In genomic region chr19:18630221-18631119, GRCm38 (mm10) we compare ENCODE assay signal across 7 mouse cellular contexts. TPM values are rescaled to one million over a fixed set of nuclear protein-coding genes. Genes with fewer than 3 reads are reported as not detected.
DNase-seq lines count a peak whose midpoint lies in the region; ATAC-seq and TF ChIP-seq lines count a peak whose summit lies in the region.

No protein-coding gene starts in this region.

- 7% methylated on average over 17 of the region's 17 CpGs for WGBS in forebrain, postnatal 0 days
- WGBS in intestine, postnatal 0 days: 12% methylated on average over 17 of the region's 17 CpGs
- WGBS in lung, embryonic 14.5 days: 7% methylated on average over 17 of the region's 17 CpGs

- dilution Hi-C loops in CH12.LX (cut with MboI; ENCODE audit: extremely low pct_ligation_motif_present, extremely low pct_unique_long_range_greater_than_20kb, low sequenced_read_pairs): no loop called here

- no peak overlapping the region for H3K27ac ChIP-seq in CH12.LX (ENCODE audit: insufficient read depth, low read depth)
- H3K27ac ChIP-seq in forebrain, postnatal 0 days (ENCODE audit: low read depth, low read length): no peak overlapping the region
- peak overlapping the region; percentile 98 for H3K27ac ChIP-seq in intestine, postnatal 0 days (ENCODE audit: low read depth, low read length)
- H3K27ac ChIP-seq in lung, embryonic 14.5 days (ENCODE audit: low read depth): peak overlapping the region; percentile 88; the same call in 1 of the 2 replicates

- peak overlapping the region; percentile 72 for H3K9ac ChIP-seq in CH12.LX (ENCODE audit: insufficient read depth, low read depth)
- H3K9ac ChIP-seq in forebrain, postnatal 0 days: no peak overlapping the region
- H3K9ac ChIP-seq in intestine, postnatal 0 days (ENCODE audit: low read depth, low read length): peak overlapping the region; percentile 93
- peak overlapping the region; percentile 73 for H3K9ac ChIP-seq in lung, embryonic 14.5 days

- TF ChIP-seq EP300 in CH12.LX (IDR thresholded peaks at IDR 0.05; ENCODE audit: low read length): no peak

- peaks cover 0 to 5% of the 10 kb centered on the region in 2 experiments for H3K36me3 ChIP-seq in CH12.LX (replicated peaks in 1 of 2; ENCODE audit: control insufficient read depth in 1 of 2, insufficient read depth in 1 of 2, low read length in 1 of 2)
- no peaks in the 10 kb centered on the region for H3K36me3 ChIP-seq in forebrain, postnatal 0 days (ENCODE audit: insufficient read depth)
- no peaks in the 10 kb centered on the region for H3K36me3 ChIP-seq in intestine, postnatal 0 days (ENCODE audit: control insufficient read depth, insufficient read depth)
- no peaks in the 10 kb centered on the region for H3K36me3 ChIP-seq in lung, embryonic 14.5 days (ENCODE audit: insufficient read depth)

- no peak for TF ChIP-seq POLR2A in CH12.LX (IDR thresholded peaks at IDR 0.05; ENCODE audit: low read depth, low read length)

- no peak for TF ChIP-seq RAD21 in CH12.LX (IDR thresholded peaks at IDR 0.05; ENCODE audit: low read depth, low read length)

- peak overlapping the region; percentile 94 for H3K4me2 ChIP-seq in CH12.LX (ENCODE audit: insufficient read depth, low read depth, poor library complexity, severe bottlenecking)
- H3K4me2 ChIP-seq in forebrain, postnatal 0 days (ENCODE audit: low read depth): peak overlapping the region; percentile 96
- H3K4me2 ChIP-seq in intestine, postnatal 0 days (replicated peaks; ENCODE audit: low read depth): peak overlapping the region; percentile 64
- H3K4me2 ChIP-seq in lung, embryonic 14.5 days: peak overlapping the region; percentile 67

- DNase-seq in CH12.LX (ENCODE audit: extremely low read depth) (peak; percentile 51), MEL-GATA-1-ER (ENCODE audit: extremely low read depth, low read depth) (peak; percentile 39)
- DNase-seq in forebrain, postnatal 0 days: no peak
- DNase-seq in lung, embryonic 14.5 days: peak; percentile 74
- no peak for DNase-seq in cerebellum, postnatal 36 days

- peaks cover 2 to 42% of the 10 kb centered on the region in 2 experiments; a peak in 3 of 4 replicates for H3K4me1 ChIP-seq in CH12.LX (ENCODE audit: control insufficient read depth in 1 of 2, insufficient read depth in 2 of 2)
- no peaks in the 10 kb centered on the region for H3K4me1 ChIP-seq in forebrain, postnatal 0 days (ENCODE audit: insufficient read depth)
- no peaks in the 10 kb centered on the region for H3K4me1 ChIP-seq in intestine, postnatal 0 days (replicated peaks; ENCODE audit: control insufficient read depth, insufficient read depth, low read length)
- no peaks in the 10 kb centered on the region; the same call in 1 of the 2 replicates for H3K4me1 ChIP-seq in lung, embryonic 14.5 days (ENCODE audit: insufficient read depth)

- no peak for TF ChIP-seq CTCF in CH12.LX (conservative IDR thresholded peaks at IDR 0.05 in 1 of 2, IDR thresholded peaks at IDR 0.05 in 1 of 2; ENCODE audit: low read depth in 2 of 2, low read length in 2 of 2)
- TF ChIP-seq CTCF in forebrain, postnatal 0 days (IDR thresholded peaks at IDR 0.05; ENCODE audit: low read depth): no peak
- TF ChIP-seq CTCF in intestine, postnatal 0 days (IDR thresholded peaks at IDR 0.05; ENCODE audit: low read depth): no peak
- TF ChIP-seq CTCF in lung, embryonic 14.5 days (IDR thresholded peaks at IDR 0.05; ENCODE audit: low read depth): no peak

- H3K4me3 ChIP-seq in CH12.LX (replicated peaks in 1 of 3; ENCODE audit: low read depth in 2 of 3, low read length in 2 of 3, poor library complexity in 1 of 3): peak overlapping the region; percentile 88 to 95 (median 93)
- peak overlapping the region; percentile 75 for H3K4me3 ChIP-seq in forebrain, postnatal 0 days (ENCODE audit: low read depth, low read length)
- peak overlapping the region; percentile 96 for H3K4me3 ChIP-seq in intestine, postnatal 0 days (ENCODE audit: low read depth, low read length)
- peak overlapping the region; percentile 84 for H3K4me3 ChIP-seq in lung, embryonic 14.5 days (ENCODE audit: low read depth, low read length)

- ATAC-seq in forebrain, postnatal 0 days: no peak
- ATAC-seq in intestine, postnatal 0 days: no peak
- no peak for ATAC-seq in lung, embryonic 14.5 days (ENCODE audit: insufficient read depth)
- peak; percentile 29; the same call in 1 of the 2 replicates for ATAC-seq in neutrophil, adult 5-6 weeks (ENCODE audit: extremely low read depth, insufficient number of reproducible peaks, low FRiP score, poor library complexity, severe bottlenecking)

- H3K79me2 ChIP-seq in CH12.LX (replicated peaks; ENCODE audit: control insufficient read depth, extremely low read depth, insufficient read depth, poor library complexity, severe bottlenecking): peaks cover 33% of the 10 kb centered on the region

- in situ Hi-C loops in CH12.LX (cut with MboI; ENCODE audit: low pct_ligation_motif_present, low pct_unique_long_range_greater_than_20kb, low sequenced_read_pairs): no loop called here

- no peaks in the 10 kb centered on the region for H3K27me3 ChIP-seq in CH12.LX (replicated peaks)
- H3K27me3 ChIP-seq in forebrain, postnatal 0 days (ENCODE audit: insufficient read depth, low read length): no peaks in the 10 kb centered on the region
- no peaks in the 10 kb centered on the region for H3K27me3 ChIP-seq in intestine, postnatal 0 days (replicated peaks; ENCODE audit: control insufficient read depth, insufficient read depth, low read length)
- no peaks in the 10 kb centered on the region for H3K27me3 ChIP-seq in lung, embryonic 14.5 days (ENCODE audit: insufficient read depth, low read length)

- H3K9me3 ChIP-seq in CH12.LX (replicated peaks; ENCODE audit: low read length): no peaks in the 10 kb centered on the region
- no peaks in the 10 kb centered on the region for H3K9me3 ChIP-seq in forebrain, postnatal 0 days (ENCODE audit: low read length)
- no peaks in the 10 kb centered on the region for H3K9me3 ChIP-seq in intestine, postnatal 0 days (ENCODE audit: control insufficient read depth)
- no peaks in the 10 kb centered on the region for H3K9me3 ChIP-seq in lung, embryonic 14.5 days (ENCODE audit: low read depth, low read length)

TF ChIP-seq in CH12.LX, 34 proteins besides CTCF, POLR2A, EP300 and RAD21:
- TF ChIP-seq CHD1 (IDR thresholded peaks at IDR 0.05; ENCODE audit: low read depth, low read length) (no peak), ELF1 (IDR thresholded peaks at IDR 0.05; ENCODE audit: low read depth, low read length) (peak; percentile 49), SIN3A (IDR thresholded peaks at IDR 0.05; ENCODE audit: low read length) (0 out of 2 replicates have a peak, but pooled peaks have one; percentile 27), ZNF384 (IDR thresholded peaks at IDR 0.05; ENCODE audit: low read depth, low read length) (peak; percentile 82)
TF ChIP-seq in CH12.LX: peak in this region for 3.

RNA-seq across cellular contexts. Expression of gene Ostf1, which starts 1.2 kb away (rescaled TPM):
- total RNA-seq in CH12.LX (2012; rRNA removed) (122 and 131 TPM in 2 replicates), CH12.LX (2014; rRNA removed) (175 and 188 TPM in 2 replicates)
- 110 and 125 TPM in 2 replicates for polyA plus RNA-seq in CH12.LX (2012; ENCODE audit: insufficient read length, low read depth)
- 29.9 and 30.8 TPM in 2 replicates for total RNA-seq in forebrain, postnatal 0 days (2014; rRNA removed)
- polyA plus RNA-seq in forebrain, postnatal 0 days (2015; fragmentation: Nextera tagmentation; extraction: Ambion mirVana): 37.7 and 39.0 TPM in 2 replicates
- polyA plus RNA-seq in intestine, postnatal 0 days (2015; fragmentation: Nextera tagmentation; extraction: Ambion mirVana): 140 and 143 TPM in 2 replicates
- polyA plus RNA-seq in lung, embryonic 14.5 days (2014; fragmentation: Nextera tagmentation; extraction: Ambion mirVana): 72.9 and 75.1 TPM in 2 replicates
- total RNA-seq in neutrophil, adult 5-6 weeks (2017): 401 and 405 TPM in 2 replicates

RNA-seq across cellular contexts. Expression of gene Nmrk1, which starts 1.3 kb away (rescaled TPM):
- total RNA-seq in CH12.LX (2012; rRNA removed) (9.1 and 9.8 TPM in 2 replicates), CH12.LX (2014; rRNA removed) (10.1 and 10.2 TPM in 2 replicates)
- polyA plus RNA-seq in CH12.LX (2012; ENCODE audit: insufficient read length, low read depth): 7.5 and 9.7 TPM in 2 replicates
- total RNA-seq in forebrain, postnatal 0 days (2014; rRNA removed): 3.0 and 3.6 TPM in 2 replicates
- 2.1 and 4.8 TPM in 2 replicates for polyA plus RNA-seq in forebrain, postnatal 0 days (2015; fragmentation: Nextera tagmentation; extraction: Ambion mirVana)
- 4.7 and 6.2 TPM in 2 replicates for polyA plus RNA-seq in intestine, postnatal 0 days (2015; fragmentation: Nextera tagmentation; extraction: Ambion mirVana)
- 8.1 and 8.4 TPM in 2 replicates for polyA plus RNA-seq in lung, embryonic 14.5 days (2014; fragmentation: Nextera tagmentation; extraction: Ambion mirVana)
- 15.2 and 16.5 TPM in 2 replicates for total RNA-seq in neutrophil, adult 5-6 weeks (2017)

RNA-seq across cellular contexts. Expression of gene Carnmt1, which starts 40.1 kb away (rescaled TPM):
- total RNA-seq in CH12.LX (2012; rRNA removed) (17.6 and 29.3 TPM in 2 replicates), CH12.LX (2014; rRNA removed) (41.7 and 45.0 TPM in 2 replicates)
- polyA plus RNA-seq in CH12.LX (2012; ENCODE audit: insufficient read length, low read depth): 27.2 and 47.1 TPM in 2 replicates
- 8.6 and 94.9 TPM in 2 replicates for total RNA-seq in forebrain, postnatal 0 days (2014; rRNA removed)
- polyA plus RNA-seq in forebrain, postnatal 0 days (2015; fragmentation: Nextera tagmentation; extraction: Ambion mirVana): 8.5 and 10.6 TPM in 2 replicates
- 14.5 and 15.5 TPM in 2 replicates for polyA plus RNA-seq in intestine, postnatal 0 days (2015; fragmentation: Nextera tagmentation; extraction: Ambion mirVana)
- polyA plus RNA-seq in lung, embryonic 14.5 days (2014; fragmentation: Nextera tagmentation; extraction: Ambion mirVana): 37.8 and 44.0 TPM in 2 replicates
- 9.1 and 9.4 TPM in 2 replicates for total RNA-seq in neutrophil, adult 5-6 weeks (2017)

Comparison
In these comparisons a context has a peak if more than half of its experiments do, and no peak if none do; other contexts are left out.
1. DNase-seq: peak in CH12.LX (single experiment), MEL-GATA-1-ER (single experiment) and lung, embryonic 14.5 days (single experiment); none in forebrain, postnatal 0 days (single experiment) and cerebellum, postnatal 36 days (0 of 2).
2. H3K27ac ChIP-seq: peak in intestine, postnatal 0 days (single experiment) and lung, embryonic 14.5 days (single experiment); none in CH12.LX (single experiment) and forebrain, postnatal 0 days (single experiment).
3. Peak in every context shown above with its lines, with median percentiles within 50 percentile points of each other: H3K4me2 ChIP-seq and H3K4me3 ChIP-seq.